Mouse (Mus musculus) G1E (cell line): ENCODE data around the gene Trim33. TPM values are rescaled to one million over a fixed set of nuclear protein-coding genes. Genes with fewer than 3 reads are reported as not detected.

ENCODE experiments used
- ATAC-seq: 2 replicates; pipeline ENCODE4 v1.8.0; 2016; ENCODE audit warnings: mild to moderate bottlenecking; ENCODE audit not compliant: insufficient number of reproducible peaks, poor library complexity, low FRiP score, severe bottlenecking; ENCODE audit errors: extremely low read depth
- DNase-seq: peaks from one replicate; pipeline ENCODE4 v3.0.0; 2012; ENCODE audit warnings: low spot score
- H3K27me3 ChIP-seq: 2 replicates; pipeline ENCODE4 v1.6.1; 2012; ENCODE audit warnings: mild to moderate bottlenecking, low read length, inconsistent platforms; ENCODE audit not compliant: insufficient read depth
- H3K36me3 ChIP-seq: replicated peaks from 2 replicates; pipeline ENCODE3; 2012; ENCODE audit warnings: mild to moderate bottlenecking, inconsistent platforms
- H3K4me1 ChIP-seq: 2 replicates; pipeline ENCODE4 v1.6.1; 2012; ENCODE audit warnings: low read depth, low read length, inconsistent platforms, mixed read lengths; ENCODE audit not compliant: insufficient read depth
- H3K4me3 ChIP-seq: 2 replicates; pipeline ENCODE4 v1.5.1; 2012; ENCODE audit warnings: low read depth, mild to moderate bottlenecking, inconsistent platforms, low read length, moderate library complexity, mixed read lengths
- H3K9me3 ChIP-seq: replicated peaks from 2 replicates; pipeline ENCODE4 v1.6.1; 2012; ENCODE audit warnings: inconsistent platforms
- CTCF ChIP-seq: IDR thresholded peaks from 2 replicates; pipeline ENCODE4 v1.5.1; 2012; ENCODE audit warnings: low read depth, low read length, inconsistent platforms, mixed read lengths
- GATA1 ChIP-seq: IDR thresholded peaks from 2 replicates; pipeline ENCODE4 v1.6.1; 2012; ENCODE audit warnings: borderline replicate concordance, low read length, inconsistent platforms, mixed read lengths
- GATA2 ChIP-seq: IDR thresholded peaks from 2 replicates; pipeline ENCODE4 v1.6.1; 2012; ENCODE audit warnings: low read depth, low read length, inconsistent platforms, borderline replicate concordance
- POLR2AphosphoS5 ChIP-seq: IDR thresholded peaks from 2 replicates; pipeline ENCODE4 v1.6.1; 2012; ENCODE audit warnings: low read depth, low read length, inconsistent platforms; ENCODE audit not compliant: insufficient replicate concordance
- TAL1 ChIP-seq: conservative IDR thresholded peaks from 2 replicates; pipeline ENCODE4 v1.6.1; 2012; ENCODE audit warnings: low read depth, low read length, inconsistent platforms, mixed read lengths
- polyA plus RNA-seq: library from polyadenylated mRNA; stranded (reverse); fragments of >175 nt; gene quantifications from 2 replicates; pipeline ENCODE4 v1.2.3, GENCODE M21; 2012
- total RNA-seq, 2 experiments: library from RNA; stranded (forward) in 1 of 2; stranded (reverse) in 1 of 2; fragments of 200-1000 nt in 1 of 2; fragments of >200 nt in 1 of 2; fragmentation: Nextera tagmentation in 1 of 2; gene quantifications; 2 replicates each; pipeline ENCODE4 v1.2.3; 2014 to 2017

Gene Trim33
- total and polyA plus RNA-seq, 3 experiments = 7.7 to 188 (median 103) TPM

GRCm38 (mm10) chr3:103374028-103374427 is 94.9 kb downstream of the Trim33 start:
- H3K4me1 ChIP-seq = peaks cover 44% of the 10 kb centered on the region
- no peaks in the 10 kb centered on the region for H3K27me3 ChIP-seq
- no peak overlapping the region for H3K4me3 ChIP-seq
- TF ChIP-seq TAL1 = no peak
- peak; percentile 82 for TF ChIP-seq CTCF
- DNase-seq (peak; percentile 34), ATAC-seq (0 out of 2 replicates have a peak, but pooled peaks have one; percentile 55)
- no peaks in the 10 kb centered on the region for H3K36me3 ChIP-seq
- no peaks in the 10 kb centered on the region for H3K9me3 ChIP-seq

DNA sequence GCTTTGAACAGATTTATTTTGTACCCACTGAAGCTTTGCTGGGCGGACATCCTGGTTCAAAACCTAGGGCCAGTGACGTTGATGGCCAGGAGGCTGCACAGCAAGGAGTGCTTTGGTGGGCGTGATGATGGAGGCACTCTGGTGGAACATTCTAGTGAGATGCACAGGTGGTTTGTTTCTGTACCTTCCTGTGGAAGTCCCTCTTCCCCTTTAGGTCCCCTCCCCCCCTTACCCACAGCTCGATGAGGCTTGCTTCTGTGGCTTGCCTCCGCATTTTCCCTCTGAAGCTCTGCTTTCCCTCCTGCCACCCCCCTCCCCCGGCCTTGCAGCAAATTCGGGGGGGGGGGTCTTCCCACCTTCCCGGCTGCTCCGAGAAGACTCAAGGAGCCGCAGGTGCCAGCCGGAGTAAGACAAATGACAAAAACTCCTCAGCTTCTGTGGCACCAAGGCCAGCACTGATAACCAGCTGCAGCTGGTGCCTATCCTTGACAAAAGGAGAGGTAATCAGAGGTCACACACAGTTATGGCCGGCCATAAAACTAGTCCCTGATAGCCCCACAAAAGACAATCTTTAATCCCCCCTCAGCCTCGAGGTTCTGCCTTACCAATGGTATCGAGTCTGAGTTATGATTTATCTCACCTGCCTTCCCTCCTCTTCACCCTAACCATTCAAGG is 96.2 kb downstream of the Trim33 start:
- Histone ChIP-seq H3K4me3 (peak overlapping the region; percentile 27; the same call in 1 of the 2 replicates), H3K27me3 (no peaks in the 10 kb centered on the region), H3K4me1 (peaks cover 47% of the 10 kb centered on the region), H3K36me3 (no peaks in the 10 kb centered on the region), H3K9me3 (no peaks in the 10 kb centered on the region)
- TF ChIP-seq TAL1 (peak; percentile 51; the same call in 1 of the 2 replicates), CTCF (no peak), POLR2AphosphoS5 (no peak)
- ATAC-seq (0 out of 2 replicates have a peak, but pooled peaks have one; percentile 16), DNase-seq (no peak)

DNA sequence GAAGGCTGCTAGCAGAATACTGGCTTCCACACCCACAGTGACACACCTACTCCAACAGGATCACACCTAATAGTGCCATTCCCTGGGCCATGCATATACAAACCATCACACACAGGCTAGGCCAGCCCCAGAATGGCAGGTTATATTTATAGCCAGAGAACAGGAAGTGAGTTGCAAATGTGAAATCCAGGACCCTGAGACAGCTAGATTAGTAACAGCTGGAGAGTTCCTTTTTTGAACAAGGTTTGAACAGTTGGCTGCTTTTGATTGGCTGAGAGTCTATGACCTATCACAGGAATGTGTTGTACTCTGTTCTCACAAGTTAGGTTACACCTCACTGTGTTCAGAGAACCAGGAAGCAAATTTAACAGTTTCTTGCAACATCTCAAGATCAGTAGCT is 98.9 kb downstream of the Trim33 start:
- Histone ChIP-seq H3K4me3 (no peak overlapping the region), H3K36me3 (no peaks in the 10 kb centered on the region), H3K9me3 (no peaks in the 10 kb centered on the region), H3K4me1 (peaks cover 42% of the 10 kb centered on the region), H3K27me3 (no peaks in the 10 kb centered on the region)
- DNase-seq = no peak
- ATAC-seq = peak; percentile 61
- no peak for TF ChIP-seq TAL1
- TF ChIP-seq CTCF = no peak
- no peak for TF ChIP-seq GATA2
- TF ChIP-seq GATA1 = no peak
- no peak for TF ChIP-seq POLR2AphosphoS5

- H3K36me3 ChIP-seq = no peaks in the 10 kb centered on the region
- no peaks in the 10 kb centered on the region for H3K27me3 ChIP-seq
- H3K9me3 ChIP-seq = no peaks in the 10 kb centered on the region
- no peak overlapping the region for H3K4me3 ChIP-seq
- no peak for TF ChIP-seq CTCF
- TF ChIP-seq POLR2AphosphoS5 = no peak
- DNase-seq = no peak
- ATAC-seq = no peak
- peaks cover 41% of the 10 kb centered on the region for H3K4me1 ChIP-seq
These were observed 100.3 kb downstream of the Trim33 start for GRCm38 (mm10) chr3:103379371-103379770.

DNA sequence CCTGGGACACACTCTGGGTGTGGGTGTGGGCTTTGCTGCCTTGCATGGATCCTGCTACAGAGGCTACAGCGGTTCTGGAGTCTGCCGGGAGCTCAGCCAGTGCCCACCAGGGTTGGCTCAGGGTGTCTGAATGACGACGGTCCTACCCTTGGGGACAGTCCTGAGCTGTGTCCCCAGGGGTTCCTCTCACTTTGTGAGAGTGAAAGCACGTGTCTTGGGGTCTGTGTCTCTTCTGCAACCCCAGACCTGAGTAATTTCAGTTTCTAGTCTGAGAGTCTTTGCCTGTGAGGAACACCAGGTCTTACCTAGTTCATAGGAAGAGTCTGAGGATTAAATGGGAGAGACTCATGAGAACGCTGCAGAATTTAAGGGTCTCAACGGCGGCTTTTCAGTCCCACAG is 101.7 kb downstream of the Trim33 start:
- H3K4me1 ChIP-seq = peaks cover 45% of the 10 kb centered on the region

GRCm38 (mm10) chr3:103381441-103381840 is 102.3 kb downstream of the Trim33 start:
- DNase-seq (no peak), ATAC-seq (no peak)
- H3K4me3 ChIP-seq = no peak overlapping the region
- peaks cover 42% of the 10 kb centered on the region for H3K4me1 ChIP-seq
- no peaks in the 10 kb centered on the region for H3K27me3 ChIP-seq
- no peaks in the 10 kb centered on the region for H3K9me3 ChIP-seq
- H3K36me3 ChIP-seq = no peaks in the 10 kb centered on the region
- TF ChIP-seq POLR2AphosphoS5 (no peak), CTCF (no peak), TAL1 (no peak), GATA2 (no peak), GATA1 (no peak)

More for the DNA sequence above, 101.7 kb downstream of the Trim33 start:
- H3K27me3 ChIP-seq = no peaks in the 10 kb centered on the region
- H3K4me3 ChIP-seq = no peak overlapping the region
- no peak for DNase-seq
- TF ChIP-seq GATA2 (no peak), POLR2AphosphoS5 (no peak), TAL1 (no peak), CTCF (no peak), GATA1 (no peak)
- ATAC-seq = no peak
- no peaks in the 10 kb centered on the region for H3K36me3 ChIP-seq
- no peaks in the 10 kb centered on the region for H3K9me3 ChIP-seq
